Mouse (Mus musculus): ENCODE measurements at regions not wholly inside any gene's neighbourhood (a gene's known extent, or its start where the extent isn't known, plus 50 kb on each side); places are given as distances from the start of the nearest gene placed in this dataset.

DNA sequence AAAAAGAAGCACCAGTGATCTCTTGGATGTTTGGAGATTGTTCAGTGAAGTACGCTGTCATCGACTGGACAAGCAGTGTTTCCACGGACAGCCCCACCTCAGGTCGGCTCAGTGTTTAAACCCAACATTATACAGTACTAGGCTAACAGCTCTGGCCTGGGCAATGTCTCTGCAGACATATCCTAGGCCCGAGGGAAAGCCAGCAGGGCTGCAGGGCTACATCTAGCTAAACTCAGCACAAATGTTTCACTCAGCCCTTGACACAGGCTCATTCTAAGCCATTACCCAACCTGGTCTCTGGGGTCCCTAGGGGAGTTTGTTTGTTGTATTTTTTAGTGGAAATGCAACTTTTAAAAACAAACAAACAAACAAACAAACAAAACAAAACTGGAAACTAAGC lies 52.1 kb upstream of the Anapc15-ps start:
- DNase-seq (ENCODE audit: low spot score in 2 of 2) = no peak
